Mouse (Mus musculus) 3T3-L1 (cell line): ENCODE measurements around the gene Olfr453.

Experiments used
- DNase-seq: peaks from one replicate; pipeline ENCODE4 v3.0.0-alpha.2; 2015; ENCODE audit warnings: low read depth, low spot score

Olfr453 gene

GRCm38 (mm10) chr6:42739071-42739470 is at the start of gene Olfr453:
Gene Olfr453, plus strand, starts transcription at chr6:42739371.
- no peak for DNase-seq

DNA sequence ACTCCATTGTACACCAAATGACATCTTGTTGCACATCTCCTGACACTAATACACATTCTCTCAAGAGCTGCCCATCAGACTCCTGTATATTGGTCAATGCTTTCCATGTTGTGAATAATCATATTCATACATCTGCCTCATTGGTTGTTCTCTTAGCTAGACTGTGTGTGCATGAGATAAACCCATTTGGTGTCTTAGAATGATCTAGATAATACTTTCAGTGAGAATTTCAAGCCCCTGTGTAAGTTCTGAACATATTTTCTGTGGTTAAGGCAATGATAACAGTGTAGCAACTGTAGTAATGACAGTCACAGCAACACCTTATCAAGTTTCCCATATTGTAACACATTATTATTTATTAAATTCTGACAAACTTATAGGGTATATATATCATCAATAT is 49.4 kb upstream of the Olfr453 start:
- DNase-seq = no peak

GRCm38 (mm10) chr6:42692154-42692516 is 47.0 kb upstream of the Olfr453 start:
- DNase-seq = peak; percentile 96

- DNase-seq = peak; percentile 97
Measured at GRCm38 (mm10) chr6:42692517-42693190, 46.5 kb upstream of the Olfr453 start.

- peak; percentile 98 for DNase-seq
Measured at GRCm38 (mm10) chr6:42709291-42710211, 29.6 kb upstream of the Olfr453 start, which contains the start of gene Tcaf1. Gene Tcaf1, minus strand, starts transcription at chr6:42710088.

- no peak for DNase-seq
Measured at GRCm38 (mm10) chr6:42714668-42715067, 24.5 kb upstream of the Olfr453 start.

DNA sequence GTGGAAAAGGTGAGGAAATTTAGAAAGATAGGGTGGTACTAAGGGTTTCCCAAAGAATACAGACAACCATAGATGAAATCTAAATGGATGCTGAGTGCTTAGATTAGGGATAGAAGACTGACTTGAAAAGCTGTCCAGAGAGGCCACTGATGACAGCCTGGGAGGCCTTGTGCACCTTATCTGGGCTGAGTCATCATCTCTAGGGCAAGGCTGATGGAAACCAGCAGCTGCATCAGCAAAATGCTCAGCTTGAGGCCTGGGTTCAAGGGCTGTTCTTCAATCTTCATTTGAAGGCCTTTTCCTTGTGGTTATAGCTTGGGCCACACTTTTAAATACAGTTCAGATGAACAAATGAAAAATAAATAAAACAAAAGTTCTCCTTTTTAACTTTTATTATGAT is 21.2 kb upstream of the Olfr453 start:
- no peak for DNase-seq

- DNase-seq = no peak
Measured at GRCm38 (mm10) chr6:42742303-42742702, 3.1 kb downstream of the Olfr453 start.

- no peak for DNase-seq
Measured at GRCm38 (mm10) chr6:42747846-42748245, 8.7 kb downstream of the Olfr453 start.

DNA sequence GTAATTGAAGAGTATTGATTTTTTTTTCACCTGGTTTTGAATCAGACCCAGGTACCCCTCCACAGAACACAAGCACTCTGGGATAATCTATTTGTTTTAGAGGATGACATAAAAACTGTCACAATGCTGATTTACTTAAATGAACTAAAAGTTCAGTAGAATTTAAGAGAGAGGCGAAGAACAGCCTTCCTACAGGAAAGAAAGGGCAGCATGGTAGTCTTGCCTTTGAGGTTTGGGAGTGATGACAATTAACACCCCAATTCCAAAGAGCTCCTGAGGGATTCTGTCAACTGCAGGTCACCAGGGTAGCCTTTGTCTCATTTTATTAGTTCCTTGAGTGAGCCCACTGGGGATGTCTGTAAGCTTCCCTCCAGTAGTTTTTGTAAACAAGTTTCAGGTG is 16.9 kb downstream of the Olfr453 start, which contains the start of gene Olfr38:
Gene Olfr38, plus strand, starts transcription at position 301 of the 400 bp plus-strand sequence.
- no peak for DNase-seq

DNA sequence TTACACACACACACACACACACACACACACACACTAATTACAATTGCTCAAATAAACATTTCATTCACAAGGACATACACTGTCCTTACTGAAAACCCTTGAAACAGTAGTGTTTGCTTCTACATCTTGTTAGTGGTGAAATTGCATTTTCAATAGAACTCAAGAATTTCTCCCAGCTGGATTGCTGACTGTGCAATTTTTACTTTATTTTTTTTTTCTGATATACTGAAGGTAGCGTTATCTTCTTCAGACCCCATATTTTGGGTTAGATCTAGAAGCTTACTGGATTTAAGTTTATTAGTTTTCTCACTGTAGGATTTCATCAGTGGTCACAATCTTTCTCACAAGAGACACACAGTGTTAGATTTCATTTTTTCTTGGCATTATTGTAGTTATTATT is 37.9 kb downstream of the Olfr453 start:
- DNase-seq = no peak

- no peak for DNase-seq
Measured at GRCm38 (mm10) chr6:42784793-42785192, 45.6 kb downstream of the Olfr453 start, which contains the start of gene Olfr452. Gene Olfr452, plus strand, starts transcription at chr6:42785093.

DNA sequence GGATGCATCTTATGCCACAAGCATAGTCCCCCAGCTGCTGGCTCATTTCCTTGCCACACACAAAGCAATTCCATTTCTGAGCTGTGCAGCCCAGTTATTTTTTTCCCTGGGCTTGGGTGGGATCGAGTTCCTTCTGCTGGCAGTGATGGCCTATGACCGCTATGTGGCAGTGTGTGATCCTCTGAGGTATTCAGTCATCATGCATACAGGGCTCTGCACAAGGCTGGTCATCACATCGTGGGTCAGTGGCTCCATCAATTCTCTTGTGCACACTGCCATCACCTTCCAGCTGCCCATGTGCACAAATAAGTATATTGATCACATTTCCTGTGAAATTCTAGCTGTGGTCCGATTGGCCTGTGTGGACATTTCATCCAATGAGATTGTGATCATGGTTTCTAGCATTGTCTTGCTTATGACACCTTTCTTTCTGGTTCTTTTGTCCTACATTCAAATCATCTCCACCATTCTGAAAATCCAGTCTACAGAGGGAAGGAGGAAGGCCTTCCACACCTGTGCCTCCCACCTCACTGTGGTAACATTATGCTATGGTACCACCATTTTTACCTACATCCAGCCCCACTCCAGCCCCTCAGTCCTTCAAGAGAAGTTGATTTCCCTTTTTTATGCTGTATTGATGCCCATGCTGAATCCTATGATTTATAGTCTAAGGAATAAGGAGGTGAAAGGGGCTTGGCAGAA is 51.2 kb downstream of the Olfr453 start:
- peak; percentile 27 for DNase-seq

DNA sequence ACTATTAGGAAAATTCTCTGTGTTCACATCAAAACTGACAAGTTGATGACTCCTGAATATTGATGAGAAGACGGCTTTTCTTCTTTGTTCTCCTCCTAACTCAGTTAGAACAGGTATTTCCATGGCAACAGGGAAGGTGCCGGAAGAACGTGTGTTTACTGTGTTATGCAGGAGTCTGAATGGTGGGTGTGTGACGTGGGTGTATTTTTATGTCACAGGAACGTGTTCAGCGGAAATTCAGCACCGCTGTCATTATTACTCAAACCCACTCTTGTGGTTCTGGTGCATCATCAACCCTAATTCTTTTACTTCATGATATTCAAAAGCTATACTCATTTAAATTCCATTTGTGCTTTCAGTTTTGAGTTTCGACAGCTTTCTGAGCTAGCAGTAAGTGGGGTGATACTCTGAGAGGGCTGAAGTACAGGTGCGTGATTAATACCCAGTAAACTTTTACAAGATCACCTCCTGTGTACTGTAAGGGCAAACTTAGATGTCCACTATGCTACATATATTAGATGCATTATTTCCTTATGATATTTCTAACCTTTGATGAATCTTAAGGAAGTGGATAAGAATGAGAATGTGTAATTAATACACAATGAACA is 51.9 kb downstream of the Olfr453 start:
- DNase-seq = no peak

- DNase-seq = no peak
Measured at GRCm38 (mm10) chr6:42794982-42795381, 55.8 kb downstream of the Olfr453 start.
